Mouse (Mus musculus) Muller cell, postnatal 12 days (primary cell): ENCODE data around the gene Sez6l.
"Not testable (repeated sequence)": the region's sequence is repeated elsewhere in the genome, so short reads cannot be mapped to it uniquely, and the experiment has no call there.

Experiments used
- DNase-seq: peaks from one replicate; pipeline ENCODE4 v3.0.0-alpha.2; 2015; ENCODE audit errors: inconsistent ontology term

Sez6l gene

DNA sequence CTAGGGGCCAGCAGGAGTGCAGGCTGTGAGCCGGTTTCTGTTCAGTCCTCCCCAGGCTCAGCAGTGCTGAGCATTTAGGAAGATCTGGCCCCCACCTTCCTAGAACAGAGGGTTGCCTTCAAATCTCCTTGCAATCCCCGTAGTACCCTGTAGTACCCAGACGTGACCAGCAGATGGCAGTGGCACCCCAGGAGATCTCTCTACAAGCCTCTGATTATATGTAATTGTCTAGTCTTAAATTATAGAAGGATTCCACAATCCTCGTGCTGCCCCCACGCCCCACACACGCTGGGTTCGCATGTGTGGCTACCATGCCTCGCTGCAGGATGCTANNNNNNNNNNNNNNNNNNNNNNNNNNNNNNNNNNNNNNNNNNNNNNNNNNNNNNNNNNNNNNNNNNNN lies 144.0 kb downstream of the Sez6l start:
- DNase-seq = peak; percentile 67

DNA sequence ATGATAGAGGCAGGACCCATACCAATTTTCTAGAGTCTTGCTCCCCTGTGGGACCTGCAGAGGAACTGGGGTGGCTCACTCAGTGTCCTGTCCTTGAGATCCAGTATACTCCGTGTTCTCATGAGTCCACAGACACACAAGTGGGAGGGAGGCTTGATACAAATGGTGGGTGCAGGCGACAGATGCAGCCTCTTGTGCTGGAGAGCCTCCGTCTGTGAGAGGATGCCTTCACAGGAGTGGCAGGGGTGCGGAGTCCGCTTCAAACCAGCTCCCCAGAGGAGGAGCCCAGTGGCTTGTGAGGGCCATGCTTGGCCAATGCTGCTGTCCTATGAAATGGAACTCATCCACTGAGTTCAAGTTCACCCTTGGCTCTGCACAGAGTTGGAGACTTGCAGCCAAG lies 145.0 kb downstream of the Sez6l start:
- DNase-seq = no peak

DNA sequence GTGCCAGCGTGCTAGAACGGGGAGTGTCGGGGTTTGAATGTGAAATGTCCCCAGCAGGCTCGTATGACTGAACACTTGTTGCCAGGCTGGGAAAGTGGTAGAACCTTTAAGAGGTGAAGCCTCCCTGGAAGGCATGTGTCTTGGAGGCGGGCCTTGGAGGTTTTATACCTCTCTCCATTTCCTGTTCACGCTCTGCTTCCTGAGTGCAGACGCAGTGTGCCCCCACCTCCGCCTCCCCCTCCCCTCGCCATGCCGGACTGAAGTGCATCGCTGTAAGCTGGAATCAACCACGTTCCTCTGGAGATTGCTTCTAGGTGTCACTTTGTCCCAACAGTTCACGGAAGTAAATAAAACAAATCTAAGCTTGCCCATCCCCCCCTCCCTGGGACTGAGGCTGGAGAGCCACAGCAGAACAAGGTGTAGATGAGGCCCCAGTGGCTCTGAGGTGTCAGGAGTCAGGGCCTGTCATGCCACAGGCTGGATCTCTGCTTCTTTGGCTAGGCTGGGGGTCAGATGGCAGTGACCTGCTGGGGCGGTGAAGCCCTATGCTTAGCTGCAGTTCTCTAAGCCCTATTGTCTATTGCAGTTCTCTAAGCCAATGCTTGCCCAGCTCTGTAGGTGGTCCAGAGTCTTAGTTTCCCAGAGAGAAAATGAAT lies 145.7 kb downstream of the Sez6l start:
- DNase-seq = no peak

DNA sequence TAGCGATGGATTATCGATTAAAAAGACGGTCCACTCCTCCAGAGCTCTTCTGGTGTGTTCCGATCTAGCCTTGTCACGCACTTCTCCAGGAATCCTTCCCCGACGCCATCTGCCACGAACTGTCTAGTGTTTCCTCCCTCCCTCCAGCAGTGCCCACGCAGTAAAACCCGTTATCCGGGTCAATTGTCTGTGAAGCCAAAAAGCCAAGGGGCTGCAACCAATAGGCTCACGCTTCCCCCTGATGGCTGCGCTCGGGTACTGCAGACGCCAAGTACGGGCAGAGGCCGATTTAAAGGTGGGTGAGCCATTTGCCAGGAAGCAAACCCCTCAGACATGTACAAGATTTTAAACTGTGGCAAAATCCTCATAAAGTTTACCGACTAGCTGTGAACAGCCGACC lies 148.0 kb downstream of the Sez6l start:
- peak; percentile 62 for DNase-seq

DNA sequence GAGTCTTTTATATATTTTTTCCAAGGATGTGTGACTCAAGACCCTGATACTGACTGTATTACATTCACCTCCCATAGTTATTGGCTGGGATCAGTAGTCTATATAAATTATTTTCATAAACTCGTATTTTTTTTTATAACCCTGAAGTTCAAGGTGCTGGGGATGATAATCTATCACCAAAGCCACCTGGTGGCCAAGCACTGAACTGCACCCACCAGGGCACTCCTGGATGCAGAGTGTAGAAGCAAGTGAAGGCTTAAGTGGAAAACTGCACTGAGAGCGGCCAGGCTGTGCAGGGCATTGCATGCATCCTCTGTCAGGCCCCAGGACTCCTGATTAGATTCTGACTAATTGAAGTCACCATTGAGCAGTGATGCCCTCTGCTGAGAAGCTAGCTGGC lies 149.7 kb downstream of the Sez6l start:
- peak; percentile 49 for DNase-seq

DNA sequence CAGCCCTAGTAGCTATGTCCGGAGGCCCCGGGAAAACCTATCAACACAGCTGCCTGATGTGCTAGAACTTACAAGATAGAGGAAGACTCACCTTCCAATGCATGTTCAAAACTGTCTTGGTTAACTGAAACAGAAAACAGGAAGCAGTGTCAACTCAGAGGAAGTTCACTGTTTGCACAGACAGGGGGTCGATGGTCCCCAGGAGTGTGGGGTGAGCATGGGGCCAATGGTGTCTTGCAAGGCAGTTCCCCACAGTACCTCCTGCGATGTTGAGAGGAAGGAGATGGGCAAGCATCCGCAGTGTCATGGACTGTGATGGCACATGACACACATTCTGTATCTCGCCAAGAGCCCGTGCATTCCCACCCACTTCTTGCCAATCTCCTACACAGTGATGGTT lies 150.3 kb downstream of the Sez6l start:
- no peak for DNase-seq

DNA sequence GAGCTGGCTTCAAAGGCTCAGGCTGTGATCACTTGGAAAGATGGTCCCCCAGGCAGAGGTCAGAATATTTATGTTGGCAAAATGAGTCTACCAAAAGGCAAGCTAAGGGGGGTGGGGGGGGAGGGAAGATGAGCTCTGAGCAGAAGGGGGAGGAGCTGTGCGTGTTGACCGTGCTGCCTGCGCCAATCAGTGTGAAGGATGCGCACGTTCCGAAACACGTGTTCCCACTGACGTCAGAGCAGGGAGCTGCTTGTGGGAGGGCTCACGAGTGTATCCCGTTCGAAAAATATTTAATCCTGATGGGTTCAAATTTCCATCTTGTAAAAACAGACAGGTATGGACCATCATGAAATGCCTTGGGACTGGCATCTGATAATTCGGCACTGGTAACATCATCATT lies 157.4 kb downstream of the Sez6l start:
- no peak for DNase-seq

DNA sequence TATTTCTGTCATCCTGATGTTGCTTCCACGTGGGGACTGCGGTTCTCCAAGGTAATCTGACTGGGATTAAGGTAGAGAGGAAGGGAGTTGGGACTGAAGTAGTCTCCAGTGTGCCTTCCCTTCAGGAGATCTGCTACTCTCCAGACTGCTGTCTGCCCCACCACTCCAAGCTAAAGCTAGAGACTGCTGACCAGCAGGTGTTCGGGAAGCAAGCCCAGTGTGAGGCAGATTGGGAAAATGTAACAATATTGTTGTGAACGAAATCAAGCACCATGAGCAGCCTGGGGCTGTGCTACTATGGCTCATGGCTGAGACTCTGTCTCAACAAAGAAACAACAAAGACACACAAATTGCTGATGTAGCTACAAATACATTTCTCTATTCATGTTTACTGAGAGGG lies 159.0 kb downstream of the Sez6l start:
- DNase-seq = no peak

DNA sequence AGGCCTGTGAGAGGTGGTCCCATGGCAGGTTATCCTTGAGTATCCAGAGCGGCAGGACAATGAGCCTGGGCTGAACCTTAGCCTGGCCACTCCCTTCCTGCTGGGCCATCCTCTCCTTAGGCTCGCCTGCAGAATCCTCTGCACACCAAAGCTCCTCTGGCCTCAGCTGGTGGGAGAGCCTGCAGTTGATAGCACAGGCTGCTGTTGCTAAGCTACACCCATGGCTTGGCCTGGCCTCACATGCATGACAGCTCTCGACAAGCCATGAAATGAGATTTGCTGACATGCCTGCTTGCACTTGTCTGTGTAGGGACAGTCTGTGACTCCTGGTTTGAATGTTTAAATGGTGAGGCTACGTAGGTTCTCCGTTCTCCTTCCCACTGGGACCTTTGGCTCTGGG lies 160.3 kb downstream of the Sez6l start:
- DNase-seq = no peak

DNA sequence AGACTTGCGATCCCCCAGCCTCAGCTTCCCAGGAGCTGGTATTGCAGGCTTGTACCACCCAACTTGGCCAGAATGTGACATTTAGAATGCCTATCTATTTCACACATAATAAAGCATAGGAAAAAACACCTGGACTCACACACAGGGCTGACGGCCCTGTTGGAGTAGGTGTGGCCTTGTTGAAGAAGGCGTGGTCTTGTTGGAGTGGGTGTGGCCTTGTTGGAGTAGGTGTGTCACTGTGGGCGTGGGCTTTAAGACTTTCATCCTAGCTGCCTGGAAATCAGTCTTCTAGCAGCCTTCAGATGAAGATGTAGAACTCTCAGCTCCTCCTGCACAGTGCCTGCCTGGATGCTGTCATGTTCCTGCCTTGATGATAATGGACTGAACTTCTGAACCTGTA lies 164.2 kb downstream of the Sez6l start:
- not testable (repeated sequence) for DNase-seq

DNA sequence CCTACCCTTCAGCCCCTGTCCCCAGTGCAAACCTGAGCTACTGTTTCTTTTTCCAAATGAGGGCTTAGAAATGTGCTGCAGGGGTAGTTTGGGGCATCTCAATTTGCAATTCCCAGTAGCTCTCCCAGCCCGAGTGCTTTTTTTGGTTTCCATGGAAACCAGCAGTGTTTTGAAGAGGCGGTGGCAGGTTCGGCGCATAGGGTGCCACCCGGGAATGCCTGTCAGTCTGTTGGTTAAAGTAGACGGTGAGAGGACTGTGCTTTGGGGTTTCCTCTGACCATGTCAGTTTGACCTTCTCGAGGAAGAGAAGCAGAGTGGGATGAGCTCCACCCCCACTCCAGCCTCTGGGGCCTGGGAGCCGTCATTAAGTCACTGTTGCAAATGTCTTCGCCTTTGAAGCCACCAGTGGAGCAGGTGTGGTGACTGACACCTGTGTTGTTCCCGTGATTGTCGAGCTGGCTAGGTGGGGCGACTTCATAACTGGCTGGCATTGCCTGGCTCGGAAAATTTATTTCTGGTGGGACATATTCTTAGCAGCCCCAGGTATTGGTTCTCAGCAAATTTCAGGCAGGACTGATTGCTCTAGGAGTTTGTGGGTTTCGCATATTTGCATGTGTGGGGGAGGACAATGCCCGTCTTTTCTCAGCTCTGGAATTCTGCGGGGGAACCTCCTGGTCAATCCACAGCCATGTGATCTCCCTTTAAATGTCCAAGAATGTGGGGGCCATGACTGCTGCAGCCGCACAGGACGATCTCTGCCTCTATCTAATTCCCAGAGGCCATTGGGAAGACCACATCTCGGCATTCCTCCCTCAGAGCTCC lies 165.3 kb downstream of the Sez6l start:
- DNase-seq = peak; percentile 58

DNA sequence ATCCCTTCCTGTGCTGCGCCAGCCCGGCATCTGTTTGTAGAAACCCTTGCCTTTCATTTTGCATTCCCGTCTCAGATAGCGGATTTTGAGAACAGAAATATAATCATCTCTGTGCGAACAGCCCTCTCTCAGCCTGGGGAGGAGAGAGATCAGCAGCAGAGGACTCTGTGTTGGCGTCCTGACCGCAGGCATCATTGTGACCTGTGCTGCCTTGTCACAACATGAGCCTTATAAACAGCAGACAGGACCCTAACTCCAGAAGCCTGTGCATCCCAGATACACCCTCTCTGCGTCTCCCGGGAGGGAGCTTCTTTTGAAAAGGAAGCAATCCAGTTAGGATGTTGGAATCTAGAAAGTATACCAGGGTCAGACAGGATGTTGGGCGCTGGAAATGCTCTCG lies 165.9 kb downstream of the Sez6l start:
- DNase-seq = no peak

DNA sequence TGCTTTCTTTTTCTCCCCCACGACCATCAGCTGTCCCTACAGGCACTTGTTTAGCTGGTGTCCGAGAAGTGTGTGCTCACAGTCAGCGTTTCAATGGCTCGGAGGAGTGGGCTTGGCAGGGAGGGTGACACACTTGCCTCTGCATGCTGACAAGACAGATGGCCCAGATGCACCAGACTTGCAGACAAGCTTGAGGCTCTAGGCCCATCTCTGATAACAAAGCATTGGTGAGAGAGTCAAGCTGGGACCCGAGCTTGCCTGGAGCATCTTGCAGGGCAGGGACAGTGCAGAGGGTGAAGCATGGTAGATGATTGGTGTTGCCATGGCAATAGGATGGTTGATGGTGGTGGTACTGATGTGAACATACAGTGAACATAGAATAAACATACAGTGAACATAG lies 167.7 kb downstream of the Sez6l start:
- no peak for DNase-seq

DNA sequence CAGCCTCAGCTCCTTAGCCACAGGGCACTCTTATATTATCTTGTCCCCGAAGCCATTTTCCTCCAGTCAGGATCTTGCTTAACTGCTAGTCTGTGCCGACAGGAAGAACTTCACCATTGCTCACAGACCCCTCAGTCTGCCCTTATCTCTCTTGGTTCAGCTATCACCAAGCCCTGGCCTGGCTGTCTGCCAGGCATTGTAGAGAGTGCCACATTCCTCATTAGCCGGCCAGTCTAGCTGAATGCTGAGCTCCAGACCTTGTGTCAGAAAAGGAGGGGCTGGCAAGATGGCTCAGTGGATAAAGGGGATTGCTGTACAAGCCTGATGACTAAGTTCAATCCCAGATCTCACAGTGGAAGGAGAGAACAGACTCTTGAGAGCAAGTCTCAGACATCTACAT lies 171.0 kb downstream of the Sez6l start:
- DNase-seq = peak; percentile 50

DNA sequence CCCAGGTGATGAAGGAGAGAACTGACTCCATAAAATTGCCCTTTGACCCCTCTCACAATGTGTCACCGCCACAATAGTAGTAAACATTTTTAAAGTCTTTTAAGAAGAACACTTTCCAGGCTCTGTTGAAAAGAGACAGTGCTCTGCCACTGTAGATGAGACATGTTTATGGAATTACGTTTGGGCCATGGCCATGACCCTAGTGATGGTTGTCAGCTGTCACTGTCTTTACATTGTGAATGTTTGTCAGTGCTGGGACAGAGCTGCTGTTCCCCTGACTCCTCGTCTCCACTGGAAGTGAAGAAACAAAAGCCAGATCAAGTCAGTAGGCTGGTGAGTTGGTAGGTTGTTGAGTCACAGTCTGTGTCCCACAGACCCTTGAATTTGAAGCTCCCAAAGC lies 174.5 kb downstream of the Sez6l start:
- DNase-seq = no peak

DNA sequence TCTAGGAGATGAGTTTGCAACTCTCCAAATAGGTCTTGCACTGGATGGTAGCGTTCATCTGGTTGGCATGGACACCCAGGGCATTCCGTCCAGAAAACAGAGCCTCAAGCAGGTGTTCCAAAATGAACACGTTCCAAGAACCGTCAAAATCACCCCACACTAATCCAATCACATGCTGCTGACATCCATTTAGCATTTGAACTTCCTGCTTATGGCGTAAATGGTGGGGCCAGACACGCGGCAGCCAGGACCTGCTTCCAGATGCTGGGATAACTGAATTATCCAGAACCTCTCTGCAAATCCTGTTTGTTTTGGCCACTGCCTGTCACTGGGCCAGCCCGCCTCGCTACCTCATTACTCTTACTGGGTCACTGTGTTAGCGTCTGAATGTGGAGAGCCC lies 177.7 kb downstream of the Sez6l start:
- no peak for DNase-seq

DNA sequence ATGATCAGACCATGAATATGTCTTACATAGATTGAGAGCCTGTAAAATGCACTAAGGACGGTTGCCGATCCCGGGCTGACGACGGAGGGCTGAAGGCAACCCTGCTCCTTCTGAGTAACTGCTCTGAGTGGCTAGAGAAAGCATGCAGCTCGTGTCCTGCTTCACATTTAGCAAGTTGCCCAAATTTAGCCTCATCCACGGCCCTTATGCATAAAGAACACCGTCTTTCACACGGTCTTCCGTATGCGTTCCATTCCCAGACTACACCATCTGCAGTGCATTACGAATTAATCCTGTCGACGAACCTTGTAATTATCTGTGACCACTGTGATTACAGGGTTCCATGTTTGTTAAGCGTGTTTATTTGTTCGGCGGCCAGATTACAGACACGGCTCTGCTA lies 180.9 kb downstream of the Sez6l start:
- DNase-seq = no peak

DNA sequence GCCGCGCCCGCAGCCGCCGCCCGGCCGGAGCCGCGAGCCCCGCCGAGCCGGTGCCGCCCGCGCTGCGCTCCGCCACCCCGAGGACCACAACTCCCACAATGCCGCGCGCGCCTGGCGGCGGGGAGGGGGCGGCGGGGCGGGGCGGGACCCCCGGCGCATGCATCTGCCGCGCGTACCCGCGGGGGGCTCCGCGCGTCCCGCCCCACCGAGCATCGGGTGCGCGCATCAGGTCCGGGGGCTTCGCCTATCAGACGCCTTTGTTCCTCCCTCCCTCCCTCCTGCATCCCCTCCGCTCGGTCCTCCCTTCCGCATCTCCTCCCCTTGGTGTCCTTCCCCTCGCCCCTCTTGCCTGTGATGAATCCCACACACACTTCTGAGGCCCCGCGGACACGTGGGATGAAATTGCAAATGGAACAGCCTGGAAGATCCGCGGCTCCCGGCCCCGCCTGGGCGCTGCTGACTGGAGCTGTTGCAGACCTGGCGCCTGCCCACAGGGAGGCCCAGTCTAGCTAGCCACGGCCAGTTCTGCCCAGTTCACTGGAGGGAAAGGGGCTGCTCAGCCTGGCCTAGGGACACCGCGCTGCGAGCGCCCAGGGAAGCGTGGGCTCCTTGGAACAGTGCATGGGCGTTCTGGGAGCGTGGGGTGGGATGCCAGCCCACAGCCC lies 182.1 kb downstream of the Sez6l start, which contains the start of gene Asphd2:
Asphd2 (minus strand) TSS at position 88 of the 665 bp plus-strand sequence.
- DNase-seq = peak; percentile 76

DNA sequence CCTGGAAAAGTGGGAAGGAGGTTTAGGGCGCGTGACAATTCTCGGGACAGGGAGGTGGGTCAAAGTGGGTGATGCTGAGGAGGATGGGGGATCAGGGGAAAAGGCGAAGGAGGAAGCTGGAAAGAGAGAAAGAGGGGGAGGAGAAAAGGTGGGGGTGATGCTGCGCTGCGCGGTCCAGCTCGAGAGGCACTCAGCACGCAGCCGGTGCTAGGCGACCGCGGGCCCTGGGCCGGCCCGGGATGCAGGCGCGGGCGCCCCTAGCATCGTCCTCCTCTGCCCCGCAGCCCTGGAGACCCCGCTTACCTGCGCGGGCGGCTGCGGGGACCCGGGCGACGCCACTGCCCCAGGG lies 182.6 kb downstream of the Sez6l start:
- peak; percentile 9 for DNase-seq

DNA sequence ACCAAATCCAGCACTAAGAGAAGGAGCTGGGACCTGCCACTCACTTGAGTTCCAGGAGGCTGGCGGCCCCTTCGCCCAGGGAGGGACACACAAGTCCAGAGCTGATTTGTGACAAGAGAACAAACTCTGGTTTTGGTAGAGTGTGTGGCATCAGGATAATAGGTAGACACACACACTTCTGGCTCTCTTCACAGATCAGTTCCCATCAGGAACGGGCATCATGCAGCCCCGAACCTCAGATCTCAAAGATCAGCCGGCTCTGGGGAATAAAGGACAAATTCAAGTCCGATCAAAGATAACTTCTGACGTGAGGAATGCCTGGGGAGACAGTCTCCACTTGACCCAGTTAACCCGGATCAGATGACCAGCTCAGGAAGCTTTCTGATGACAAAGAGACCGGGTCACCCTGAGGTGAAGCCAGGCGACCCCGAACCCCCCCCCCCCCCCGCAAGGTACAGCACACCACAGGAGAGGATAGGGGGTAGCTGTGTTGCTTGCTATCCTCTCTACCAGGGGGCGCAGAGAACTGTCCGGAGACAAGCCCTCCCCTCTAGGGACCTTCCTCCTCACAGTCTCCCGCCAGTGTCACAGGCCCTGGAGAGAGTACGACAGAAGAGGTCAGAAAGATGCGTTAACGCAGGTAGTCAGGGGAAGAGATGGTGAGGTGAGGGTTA lies 183.1 kb downstream of the Sez6l start:
- DNase-seq = no peak

DNA sequence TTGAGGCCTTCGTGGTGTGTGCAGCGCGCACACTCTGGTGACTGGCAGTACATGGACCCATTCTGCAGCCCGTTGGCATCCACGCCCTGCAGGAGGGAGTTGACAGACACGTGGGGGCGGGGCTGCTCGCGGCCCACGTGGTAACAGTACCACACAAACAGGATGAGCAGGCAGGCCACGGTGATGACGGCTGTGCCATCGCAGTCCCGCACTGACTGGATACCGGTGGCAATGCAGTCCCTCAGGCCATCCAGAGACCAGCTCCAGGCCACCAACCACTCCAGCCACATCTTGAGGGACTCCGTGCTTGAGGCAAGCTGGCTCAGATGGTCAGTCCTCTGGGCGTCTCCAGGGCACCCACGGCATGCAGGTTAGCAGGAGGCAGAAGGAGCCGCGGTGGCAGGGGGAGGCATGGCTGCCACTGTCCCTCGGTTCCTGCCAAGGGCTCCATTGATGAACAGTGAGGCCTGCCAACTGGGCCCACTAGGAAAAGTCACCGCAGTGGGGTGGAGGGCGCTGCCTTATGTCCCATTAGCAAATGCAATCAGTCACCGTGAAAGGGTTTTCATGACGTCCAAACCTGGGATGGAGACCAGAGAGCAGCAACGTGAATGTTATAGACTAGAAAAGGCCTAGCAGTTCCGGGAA lies 185.2 kb downstream of the Sez6l start:
- no peak for DNase-seq

DNA sequence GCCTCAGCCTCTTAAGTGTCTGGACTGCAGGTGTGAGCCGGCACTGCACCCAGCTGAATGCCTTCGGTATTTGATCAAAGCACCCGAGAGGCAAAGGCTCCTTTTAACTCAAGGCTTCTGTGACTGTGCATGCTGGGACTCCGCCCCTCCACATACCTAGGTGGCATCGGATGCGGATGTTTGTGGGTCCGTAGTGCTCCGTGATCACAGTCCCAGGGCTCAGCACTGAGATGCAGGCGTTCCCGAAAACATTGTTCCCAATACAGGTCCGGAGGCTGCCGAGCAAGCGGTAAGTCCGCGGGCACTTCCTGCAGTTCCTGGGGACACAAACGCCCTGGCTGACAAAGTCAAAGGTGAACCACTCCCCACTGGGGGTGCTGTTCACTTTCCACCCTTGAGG lies 186.0 kb downstream of the Sez6l start:
- no peak for DNase-seq
